Mouse (Mus musculus) CH12F3 (cell line): ENCODE data around the gene Abcc10.

Experiments used
- in situ Hi-C: fragments of 300-500 bp; cut with MboI; formaldehyde crosslinking; loops from 2 replicates; pipeline ENCODE4 v1.14.3; 2020; ENCODE audit warnings: low sequenced_read_pairs

Abcc10 gene

DNA sequence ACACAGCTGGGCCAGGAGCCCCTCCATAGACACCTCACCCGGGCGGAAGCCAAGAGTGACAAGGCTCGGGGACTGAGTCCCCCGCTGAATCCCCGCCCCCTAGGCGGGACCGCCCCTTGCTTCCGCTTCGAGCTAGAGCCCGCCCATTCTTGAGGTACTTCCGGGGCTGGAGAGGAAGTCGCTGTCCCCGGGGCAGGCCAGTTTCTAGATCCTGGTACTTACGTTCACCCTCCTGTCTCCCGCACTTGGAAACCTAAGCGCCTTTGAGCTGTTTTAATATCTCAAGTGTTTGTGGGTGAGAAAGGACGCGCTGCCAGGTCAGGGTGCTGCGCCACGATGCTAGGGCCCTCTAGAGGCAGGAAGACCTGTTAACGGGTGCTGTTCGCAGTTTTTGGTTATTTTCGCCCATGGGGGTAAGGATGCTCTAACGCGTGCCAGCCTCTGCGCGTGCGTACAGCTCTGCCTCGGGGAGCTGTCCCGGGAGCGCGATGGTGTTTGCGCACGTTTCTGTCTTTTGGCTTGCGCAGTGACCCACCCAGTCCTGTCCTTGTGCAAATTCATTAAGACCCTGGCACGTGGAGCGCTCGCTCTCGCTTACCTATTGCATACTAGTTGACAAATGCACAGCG, at the start of gene Abcc10:
Abcc10 (minus strand) TSS at position 447 of the 629 bp plus-strand sequence.
- in situ Hi-C loops: no loop called here

DNA sequence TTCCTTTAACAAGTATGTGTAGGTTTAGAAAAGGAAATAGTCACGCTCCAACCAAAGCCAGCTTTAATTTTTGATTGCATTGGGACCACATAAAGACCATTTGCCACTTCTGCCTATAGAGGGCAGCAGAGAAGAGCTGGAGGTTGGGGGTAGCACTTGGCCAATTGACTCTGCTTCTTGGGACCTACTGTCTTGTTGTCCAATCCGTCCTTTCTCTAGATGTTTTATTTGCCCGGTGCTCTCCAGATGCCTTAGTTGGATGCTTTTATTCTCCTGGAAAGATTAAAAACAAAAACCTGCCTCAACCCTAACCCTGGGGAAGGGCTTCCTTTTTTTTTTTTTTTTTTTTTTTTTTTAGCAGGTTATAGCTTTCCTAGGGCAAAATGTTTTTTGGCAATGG, 43.6 kb upstream of the Abcc10 start:
- in situ Hi-C loops: no loop called here

DNA sequence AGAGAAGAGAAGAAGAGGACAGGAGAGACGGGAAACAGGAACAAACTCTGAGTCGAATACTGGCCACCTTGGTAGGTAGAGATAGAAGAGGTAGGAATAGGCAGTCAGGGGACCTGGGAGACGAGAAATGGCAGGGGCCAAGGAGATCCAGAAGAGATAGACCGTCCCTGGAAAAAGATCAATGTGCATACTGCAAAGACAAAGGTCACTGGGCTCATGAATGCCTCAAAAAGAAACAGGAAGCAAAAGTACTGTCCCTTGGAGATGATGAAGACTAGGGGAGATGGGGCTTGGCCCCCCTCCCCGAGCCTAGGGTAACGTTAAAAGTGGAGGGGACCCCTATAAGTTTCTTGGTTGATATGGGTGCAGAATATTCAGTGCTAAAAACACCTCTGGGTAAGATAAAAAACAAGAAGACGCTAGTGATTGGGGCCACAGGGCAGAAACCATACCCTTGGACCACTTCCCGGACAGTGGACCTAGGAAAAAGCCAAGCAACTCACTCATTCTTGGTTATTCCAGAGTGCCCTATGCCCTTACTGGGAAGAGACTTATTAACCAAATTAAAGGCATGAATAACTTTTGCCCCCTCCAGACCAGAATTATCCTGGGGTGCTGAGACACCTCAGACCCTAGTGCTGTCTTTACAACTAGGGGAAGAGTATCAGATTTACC, 23.0 kb upstream of the Abcc10 start:
- in situ Hi-C loops: no loop called here

- in situ Hi-C loops: no loop called here
Measured at GRCm38 (mm10) chr17:46341208-46341607, 13.1 kb upstream of the Abcc10 start.

GRCm38 (mm10) chr17:46336475-46336874, 8.3 kb upstream of the Abcc10 start:
- in situ Hi-C loops: no loop called here

DNA sequence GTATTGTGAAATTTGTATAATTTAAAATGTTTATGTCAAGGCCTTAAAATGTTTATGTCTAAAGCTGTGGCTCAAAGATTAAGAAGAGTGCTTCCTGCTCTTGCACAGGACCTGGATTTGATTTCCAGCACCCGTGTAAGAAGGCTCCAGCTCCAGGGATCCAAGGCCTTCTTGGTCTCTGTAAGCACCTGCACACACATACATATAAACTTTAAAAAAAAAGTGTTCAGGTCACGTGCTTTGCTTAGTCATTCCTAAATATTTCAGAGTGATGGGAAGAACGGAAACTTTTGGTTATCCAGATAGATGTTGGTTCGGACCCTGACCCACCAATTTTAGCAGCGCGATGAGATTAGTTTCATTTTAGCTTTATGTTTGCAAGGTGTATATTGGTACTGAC, 571 bp upstream of the Abcc10 start:
- in situ Hi-C loops: no loop called here

GRCm38 (mm10) chr17:46327413-46327905, 693 bp downstream of the Abcc10 start:
- in situ Hi-C loops: no loop called here

GRCm38 (mm10) chr17:46322046-46322823, 5.9 kb downstream of the Abcc10 start:
- in situ Hi-C loops: no loop called here

GRCm38 (mm10) chr17:46320492-46320891, 7.7 kb downstream of the Abcc10 start:
- in situ Hi-C loops: no loop called here

DNA sequence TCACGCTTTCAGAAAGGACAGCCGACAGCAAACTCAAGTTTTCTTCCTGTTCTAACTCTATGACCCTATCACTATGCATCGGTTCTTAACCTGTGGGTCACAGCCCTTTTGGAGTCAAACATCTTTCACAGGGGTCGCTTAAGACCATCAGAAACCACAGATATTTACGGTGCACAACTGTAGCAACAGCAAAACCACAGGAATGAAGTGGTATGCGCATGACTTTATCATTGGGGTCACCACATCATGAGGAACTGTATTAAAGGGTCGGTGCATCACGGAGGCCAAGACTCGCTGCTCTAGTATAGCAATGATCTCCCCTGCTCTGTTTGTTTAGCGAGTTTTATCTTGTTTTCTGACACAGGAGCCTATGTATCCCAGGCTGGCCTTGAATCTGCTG, 12.3 kb downstream of the Abcc10 start:
- in situ Hi-C loops: no loop called here

- in situ Hi-C loops: no loop called here
Measured at GRCm38 (mm10) chr17:46313135-46313715, 14.9 kb downstream of the Abcc10 start.

GRCm38 (mm10) chr17:46310515-46310914, 17.6 kb downstream of the Abcc10 start:
- in situ Hi-C loops: no loop called here

- in situ Hi-C loops: no loop called here
Measured at GRCm38 (mm10) chr17:46309835-46310234, 18.3 kb downstream of the Abcc10 start.

GRCm38 (mm10) chr17:46306956-46307355, 21.2 kb downstream of the Abcc10 start:
- in situ Hi-C loops: no loop called here

DNA sequence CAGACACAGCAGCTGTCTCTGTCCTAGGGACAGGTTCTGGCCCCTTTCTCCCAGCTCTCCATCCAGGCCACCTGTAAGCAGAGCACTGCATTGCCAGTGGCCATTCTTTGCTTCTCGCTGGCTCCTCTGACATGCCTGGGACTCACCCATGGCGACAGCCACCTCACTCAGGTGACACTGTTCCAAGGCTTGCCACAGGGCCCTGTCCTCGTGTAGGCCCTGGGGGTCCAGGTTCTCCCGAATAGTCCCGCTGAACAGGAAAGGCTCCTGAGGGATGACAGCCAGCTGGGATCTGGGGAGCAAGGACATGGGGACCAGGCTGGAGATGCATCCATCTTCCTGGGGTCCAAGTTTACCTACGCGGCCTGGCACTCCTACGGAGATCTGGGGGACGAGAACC, 24.0 kb downstream of the Abcc10 start:
- in situ Hi-C loops: no loop called here

- in situ Hi-C loops: no loop called here
Measured at GRCm38 (mm10) chr17:46301892-46302291, 26.3 kb downstream of the Abcc10 start.

- in situ Hi-C loops: no loop called here
Measured at GRCm38 (mm10) chr17:46298220-46298913, 29.8 kb downstream of the Abcc10 start.

DNA sequence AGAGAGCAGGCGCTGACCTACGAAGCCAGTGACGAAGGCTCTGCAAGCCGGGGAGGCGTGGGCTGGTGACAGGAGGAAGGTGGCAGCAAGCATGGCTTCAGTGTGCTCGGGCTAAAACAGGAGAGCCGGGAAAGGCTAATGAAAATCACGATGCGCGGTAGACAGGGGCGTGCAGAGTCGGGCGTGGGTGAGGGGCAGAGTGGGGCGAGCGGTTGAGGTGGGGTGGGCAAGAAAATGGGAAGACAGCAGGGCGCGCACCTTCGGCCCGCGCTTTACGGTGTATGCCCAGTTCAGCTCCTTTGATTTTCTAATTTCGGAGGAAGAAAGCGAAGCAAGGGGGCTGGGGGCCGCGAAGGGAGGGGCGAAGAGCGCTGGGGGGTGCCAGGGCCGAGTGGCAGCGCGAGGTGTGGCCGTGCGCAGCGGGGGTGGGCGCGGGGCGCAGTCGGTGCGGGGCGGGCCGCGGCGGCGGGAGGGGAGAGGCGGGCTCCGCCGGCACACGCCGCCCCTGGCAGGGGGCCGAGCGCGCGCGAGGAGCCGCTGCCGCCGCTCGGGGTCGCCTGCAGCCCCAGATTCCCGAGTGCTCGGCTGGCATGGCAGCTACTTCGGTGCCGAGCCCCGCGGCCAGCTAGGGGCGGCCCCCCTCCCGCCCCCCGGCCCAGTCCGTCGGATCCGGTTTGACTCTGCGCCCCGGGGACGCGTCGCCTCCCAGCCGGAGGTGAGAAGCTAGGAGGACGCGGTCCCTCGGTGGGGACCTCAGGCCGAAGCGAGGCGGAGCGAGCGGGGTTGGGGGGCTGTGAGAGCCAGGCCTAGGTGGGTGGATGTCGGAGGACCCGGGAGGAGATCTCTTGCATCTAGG, 30.6 kb downstream of the Abcc10 start, which contains the start of gene Dlk2:
Dlk2 (plus strand) TSS at position 58 of the 856 bp plus-strand sequence.
- in situ Hi-C loops: no loop called here

GRCm38 (mm10) chr17:46297028-46297363, 31.2 kb downstream of the Abcc10 start:
- in situ Hi-C loops: no loop called here

DNA sequence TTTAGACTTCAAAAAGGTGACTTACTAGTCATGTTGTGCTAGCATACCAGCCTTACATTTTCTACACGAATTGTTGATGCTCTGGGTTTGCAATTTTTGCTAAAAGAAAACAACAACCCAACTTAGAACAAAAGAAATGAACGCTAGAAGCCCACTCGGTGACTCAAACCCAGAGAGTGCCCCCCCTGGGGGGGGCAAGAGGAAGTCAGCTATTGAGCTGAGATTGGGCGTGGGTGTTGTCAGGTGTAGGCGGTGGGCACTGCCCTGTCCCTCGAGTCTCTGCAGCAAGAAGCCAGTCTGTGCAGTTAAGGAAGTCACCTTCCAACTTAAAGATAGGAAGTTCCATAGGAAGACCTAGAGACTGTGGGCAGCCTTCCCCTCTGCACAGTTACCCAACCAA, 31.6 kb downstream of the Abcc10 start:
- in situ Hi-C loops: no loop called here
